Mouse (Mus musculus) layer of hippocampus, postnatal 36 days (tissue): ENCODE measurements around the gene E2f2. TPM values are rescaled to one million over a fixed set of nuclear protein-coding genes. Genes with fewer than 3 reads are reported as not detected.

Experiments
- DNase-seq, 2 experiments: peaks; one replicate each; pipeline ENCODE4 v3.0.0; 2022
- total RNA-seq, 2 experiments: library from RNA; stranded (reverse); gene quantifications; 2 replicates each; pipeline ENCODE4 v1.2.3; 2021

The E2f2 gene
- under 1 TPM; 0.63 to 0.72 TPM for total RNA-seq

GRCm38 (mm10) chr4:136172011-136172541 is at the start of gene E2f2:
Gene E2f2 (plus strand): TSS chr4:136172394.
- no peak for DNase-seq

GRCm38 (mm10) chr4:136123111-136123791 is 48.9 kb upstream of the E2f2 start:
- DNase-seq = no peak

- no peak for DNase-seq
Measured at GRCm38 (mm10) chr4:136123792-136124161, 48.4 kb upstream of the E2f2 start.

- DNase-seq = no peak
Measured at GRCm38 (mm10) chr4:136124581-136124980, 47.6 kb upstream of the E2f2 start.

GRCm38 (mm10) chr4:136125458-136125857 is 46.7 kb upstream of the E2f2 start:
- no peak for DNase-seq

GRCm38 (mm10) chr4:136126019-136126418 is 46.2 kb upstream of the E2f2 start:
- DNase-seq = no peak

GRCm38 (mm10) chr4:136127670-136128069 is 44.5 kb upstream of the E2f2 start:
- DNase-seq = no peak

GRCm38 (mm10) chr4:136129842-136130241 is 42.4 kb upstream of the E2f2 start:
- no peak for DNase-seq

GRCm38 (mm10) chr4:136133801-136134200 is 38.4 kb upstream of the E2f2 start:
- DNase-seq = no peak

GRCm38 (mm10) chr4:136134418-136134977 is 37.7 kb upstream of the E2f2 start:
- no peak for DNase-seq

- DNase-seq = peak; percentile 57 to 62
Measured at GRCm38 (mm10) chr4:136134978-136135873, 37.0 kb upstream of the E2f2 start.

- DNase-seq = no peak
Measured at GRCm38 (mm10) chr4:136135874-136136728, 36.1 kb upstream of the E2f2 start.

GRCm38 (mm10) chr4:136139326-136140110 is 32.7 kb upstream of the E2f2 start:
- no peak for DNase-seq

GRCm38 (mm10) chr4:136140327-136141250 is 31.6 kb upstream of the E2f2 start:
- peak; percentile 72 to 76 for DNase-seq

GRCm38 (mm10) chr4:136142267-136143192 is 29.7 kb upstream of the E2f2 start:
- DNase-seq = no peak

GRCm38 (mm10) chr4:136143193-136143976 is 28.8 kb upstream of the E2f2 start, which contains the start of gene Id3:
Gene Id3 (plus strand): TSS chr4:136143497.
- peak; percentile 77 for DNase-seq

- peak in 1 of 2 experiments; percentile 21 for DNase-seq
Measured at GRCm38 (mm10) chr4:136144126-136144926, 27.9 kb upstream of the E2f2 start.
